Mouse (Mus musculus) adrenal gland (tissue): ENCODE data around the gene Reck.

Experiments
- intact Hi-C: fragments of 180-260 bp; cut with DNase I; formaldehyde crosslinking; loops from one replicate; pipeline ENCODE4 v1.15.1; 2025
- long read RNA-seq, 2 experiments: library from polyadenylated mRNA; unstranded; transcript quantifications; one replicate each; pipeline ENCODE4 v2.0.0; 2020; ENCODE audit warnings: borderline replicate concordance in 1 of 2; ENCODE audit not compliant: insufficient replicate concordance in 1 of 2

The Reck gene
- long read RNA-seq, experiment 1 = 0 reads
- long read RNA-seq, experiment 2, partial matches to known transcripts = 1 of 5 reads
- long read RNA-seq, experiment 2, other reads (novel, unspliced or antisense) = 4 of 5 reads

- intact Hi-C loops = no loop called here
Observed at GRCm38 (mm10) chr4:43875160-43875918, at the start of gene Reck. TSS of gene Reck (plus strand) at chr4:43875530.

GRCm38 (mm10) chr4:43828806-43829205 is 46.5 kb upstream of the Reck start:
- intact Hi-C loops = no loop called here

- intact Hi-C loops = no loop called here
Observed at GRCm38 (mm10) chr4:43832031-43832430, 43.3 kb upstream of the Reck start.

- intact Hi-C loops = no loop called here
Observed at GRCm38 (mm10) chr4:43833752-43834151, 41.6 kb upstream of the Reck start.

- intact Hi-C loops = no loop called here
Observed at GRCm38 (mm10) chr4:43834749-43835148, 40.6 kb upstream of the Reck start.

- intact Hi-C loops = no loop called here
Observed at GRCm38 (mm10) chr4:43838326-43838725, 37.0 kb upstream of the Reck start.

GRCm38 (mm10) chr4:43840101-43840500 is 35.2 kb upstream of the Reck start, which contains the start of gene Olfr157:
TSS of gene Olfr157 (minus strand) at chr4:43840201.
- intact Hi-C loops = no loop called here

- intact Hi-C loops = no loop called here
Observed at GRCm38 (mm10) chr4:43851265-43851664, 24.1 kb upstream of the Reck start, which contains the start of gene Olfr155. TSS of gene Olfr155 (plus strand) at chr4:43851565.

GRCm38 (mm10) chr4:43854101-43854500 is 21.2 kb upstream of the Reck start:
- intact Hi-C loops = no loop called here

GRCm38 (mm10) chr4:43859886-43860285 is 15.4 kb upstream of the Reck start:
- intact Hi-C loops = loop anchor here (5.0 kb wide), 1 partner anchor 98 kb away; no protein-coding TSS in a partner anchor

- intact Hi-C loops = loop anchor here (5.0 kb wide), 1 partner anchor 99 kb away; no protein-coding TSS in a partner anchor
Observed at GRCm38 (mm10) chr4:43860744-43861519, 14.4 kb upstream of the Reck start.

GRCm38 (mm10) chr4:43863298-43863697 is 12.0 kb upstream of the Reck start:
- intact Hi-C loops = loop anchor here (5.0 kb wide), 1 partner anchor 101 kb away; no protein-coding TSS in a partner anchor

GRCm38 (mm10) chr4:43869821-43870220 is 5.5 kb upstream of the Reck start:
- intact Hi-C loops = no loop called here

GRCm38 (mm10) chr4:43874501-43874900 is 829 bp upstream of the Reck start:
- intact Hi-C loops = no loop called here

GRCm38 (mm10) chr4:43875919-43876411 is 635 bp downstream of the Reck start:
- intact Hi-C loops = no loop called here

GRCm38 (mm10) chr4:43877230-43877629 is 1.9 kb downstream of the Reck start:
- intact Hi-C loops = no loop called here

- intact Hi-C loops = no loop called here
Observed at GRCm38 (mm10) chr4:43878121-43878776, 2.9 kb downstream of the Reck start.

GRCm38 (mm10) chr4:43879566-43879965 is 4.2 kb downstream of the Reck start:
- intact Hi-C loops = no loop called here

GRCm38 (mm10) chr4:43884196-43884595 is 8.9 kb downstream of the Reck start:
- intact Hi-C loops = no loop called here

GRCm38 (mm10) chr4:43891247-43891646 is 15.9 kb downstream of the Reck start:
- intact Hi-C loops = no loop called here

GRCm38 (mm10) chr4:43897209-43897608 is 21.9 kb downstream of the Reck start:
- intact Hi-C loops = no loop called here
